Mouse (Mus musculus) MEL (cell line): ENCODE results near the gene Cenpb. TPM values are rescaled to one million over a fixed set of nuclear protein-coding genes. Genes with fewer than 3 reads are reported as not detected.

Experiments used
- DNase-seq: peaks from one replicate; pipeline ENCODE4 v3.0.0; 2011; ENCODE audit warnings: low read depth, low spot score
- H3K27ac ChIP-seq: 2 replicates; pipeline ENCODE4 v1.5.1; 2012; ENCODE audit warnings: low read depth, mild to moderate bottlenecking, control low read depth, low read length, moderate library complexity; ENCODE audit not compliant: control insufficient read depth
- H3K27me3 ChIP-seq, 2 experiments: fragments of 150-350 bp in 1 of 2; sonication (generic) in 1 of 2; 2 replicates each; pipeline ENCODE4 v1.6.1; 2012; ENCODE audit warnings: low read length in 2 of 2, mild to moderate bottlenecking in 2 of 2, improper control_type of control experiment in 1 of 2, moderate library complexity in 1 of 2; ENCODE audit not compliant: insufficient read depth in 2 of 2, control insufficient read depth in 1 of 2
- H3K36me3 ChIP-seq, 2 experiments: 2 replicates each; pipeline ENCODE4 v1.6.1; 2012 to 2014; ENCODE audit warnings: low read length in 2 of 2, improper control_type of control experiment in 1 of 2, inconsistent platforms in 1 of 2, mild to moderate bottlenecking in 1 of 2; ENCODE audit not compliant: insufficient read depth in 2 of 2, control insufficient read depth in 1 of 2
- H3K4me1 ChIP-seq, 2 experiments: fragments of 150-350 bp in 1 of 2; sonication (generic) in 1 of 2; 2 replicates each; pipeline ENCODE4 v1.6.1; 2012; ENCODE audit warnings: low read length in 2 of 2, improper control_type of control experiment in 1 of 2, mild to moderate bottlenecking in 1 of 2; ENCODE audit not compliant: insufficient read depth in 2 of 2, control insufficient read depth in 1 of 2
- H3K4me3 ChIP-seq, 2 experiments: fragments of 150-350 bp in 1 of 2; sonication (generic) in 1 of 2; 2 replicates each; pipeline ENCODE4 v1.5.1; 2012; ENCODE audit warnings: low read depth in 2 of 2, low read length in 2 of 2, mild to moderate bottlenecking in 2 of 2, moderate library complexity in 2 of 2, control low read depth in 1 of 2, improper control_type of control experiment in 1 of 2; ENCODE audit not compliant: control insufficient read depth in 1 of 2, insufficient read depth in 1 of 2
- H3K79me2 ChIP-seq: 2 replicates; pipeline ENCODE4 v1.6.1; 2012; ENCODE audit warnings: mild to moderate bottlenecking, low read length, moderate library complexity; ENCODE audit not compliant: control insufficient read depth, poor library complexity, insufficient read depth
- H3K9ac ChIP-seq: 2 replicates; pipeline ENCODE4 v1.6.1; 2012; ENCODE audit warnings: low read depth, mild to moderate bottlenecking, control low read depth, low read length, moderate library complexity; ENCODE audit not compliant: control insufficient read depth, poor library complexity, severe bottlenecking
- H3K9me3 ChIP-seq: fragments of 150-350 bp; sonication (generic); replicated peaks from 2 replicates; pipeline ENCODE4 v1.6.1; 2012; ENCODE audit warnings: mild to moderate bottlenecking, low read length, improper control_type of control experiment, moderate library complexity; ENCODE audit not compliant: insufficient read depth
- BHLHE40 ChIP-seq: IDR thresholded peaks from 2 replicates; pipeline ENCODE4 v1.6.1; 2012; ENCODE audit warnings: low read depth, mild to moderate bottlenecking, inconsistent platforms, low read length, improper control_type of control experiment, borderline replicate concordance
- CHD2 ChIP-seq: IDR thresholded peaks from 2 replicates; pipeline ENCODE4 v1.6.1; 2011; ENCODE audit warnings: low read length, improper control_type of control experiment
- E2F4 ChIP-seq: IDR thresholded peaks from 2 replicates; pipeline ENCODE4 v1.6.1; 2011; ENCODE audit warnings: low read depth, low read length, improper control_type of control experiment, borderline replicate concordance
- ETS1 ChIP-seq: IDR thresholded peaks from 2 replicates; pipeline ENCODE4 v1.6.1; 2012; ENCODE audit warnings: low read depth, mild to moderate bottlenecking, inconsistent platforms, low read length, improper control_type of control experiment, moderate library complexity
- GATA1 ChIP-seq: IDR thresholded peaks from 2 replicates; pipeline ENCODE4 v1.6.1; 2011; ENCODE audit warnings: low read depth, low read length, improper control_type of control experiment
- HCFC1 ChIP-seq: IDR thresholded peaks from 2 replicates; pipeline ENCODE4 v1.6.1; 2012; ENCODE audit warnings: low read depth, mild to moderate bottlenecking, inconsistent platforms, low read length, improper control_type of control experiment, moderate library complexity
- JUND ChIP-seq: IDR thresholded peaks from 2 replicates; pipeline ENCODE4 v1.6.1; 2011; ENCODE audit warnings: low read depth, mild to moderate bottlenecking, improper control_type of control experiment, low read length
- MAFK ChIP-seq: IDR thresholded peaks from 2 replicates; pipeline ENCODE4 v1.6.1; 2011; ENCODE audit warnings: low read depth, mild to moderate bottlenecking, low read length, improper control_type of control experiment, borderline replicate concordance
- MYB ChIP-seq: IDR thresholded peaks from 2 replicates; pipeline ENCODE4 v1.6.1; 2011; ENCODE audit warnings: mild to moderate bottlenecking, low read depth, low read length, improper control_type of control experiment
- NELFE ChIP-seq: IDR thresholded peaks from 2 replicates; pipeline ENCODE4 v1.6.1; 2011; ENCODE audit warnings: low read depth, low read length, improper control_type of control experiment
- NRF1 ChIP-seq: IDR thresholded peaks from 2 replicates; pipeline ENCODE4 v1.6.1; 2014; ENCODE audit warnings: low read depth, mild to moderate bottlenecking, inconsistent platforms, low read length, improper control_type of control experiment, moderate library complexity; ENCODE audit not compliant: poor library complexity, insufficient read depth, severe bottlenecking
- POLR2A ChIP-seq, 2 experiments: IDR thresholded peaks; 2 replicates each; pipeline ENCODE4 v1.6.1; 2011 to 2012; ENCODE audit warnings: low read length in 2 of 2, mild to moderate bottlenecking in 2 of 2, control low read depth in 1 of 2, improper control_type of control experiment in 1 of 2, low read depth in 1 of 2, moderate library complexity in 1 of 2; ENCODE audit not compliant: control insufficient read depth in 1 of 2, insufficient read depth in 1 of 2, poor library complexity in 1 of 2
- SMC3 ChIP-seq: IDR thresholded peaks from 2 replicates; pipeline ENCODE4 v1.6.1; 2011; ENCODE audit warnings: low read depth, low read length, improper control_type of control experiment
- TAL1 ChIP-seq: IDR thresholded peaks from 2 replicates; pipeline ENCODE4 v1.6.1; 2012; ENCODE audit warnings: mild to moderate bottlenecking, inconsistent platforms, low read length, moderate library complexity, mixed read lengths
- TBP ChIP-seq: IDR thresholded peaks from 2 replicates; pipeline ENCODE4 v1.8.0; 2011; ENCODE audit warnings: low read depth, low read length, improper control_type of control experiment
- USF1 ChIP-seq: IDR thresholded peaks from 2 replicates; pipeline ENCODE4 v1.6.1; 2014; ENCODE audit warnings: low read depth, mild to moderate bottlenecking, inconsistent platforms, low read length, improper control_type of control experiment, moderate library complexity
- ZC3H11A ChIP-seq: IDR thresholded peaks from 2 replicates; pipeline ENCODE4 v1.6.1; 2012; ENCODE audit warnings: low read depth, mild to moderate bottlenecking, inconsistent platforms, low read length, improper control_type of control experiment
- ZKSCAN1 ChIP-seq: IDR thresholded peaks from 2 replicates; pipeline ENCODE4 v1.6.1; 2012; ENCODE audit warnings: low read depth, mild to moderate bottlenecking, inconsistent platforms, low read length, improper control_type of control experiment, moderate library complexity
- polyA plus RNA-seq, 2 experiments: library from polyadenylated mRNA; stranded (reverse) in 1 of 2; unstranded in 1 of 2; fragments of >175 nt in 1 of 2; fragments of >200 nt in 1 of 2; gene quantifications; 2 replicates each; pipeline versions ENCODE4 v1.2.1 to v1.2.4; 2012; ENCODE audit warnings: low replicate concordance in 2 of 2, low read depth in 1 of 2; ENCODE audit not compliant: insufficient read length in 2 of 2, insufficient read depth in 1 of 2, missing spikeins in 1 of 2
- total RNA-seq: library from RNA; depleted of rRNA; stranded (reverse); fragments of 300-350 nt; gene quantifications from 2 replicates; pipeline ENCODE4 v1.2.3, GENCODE M21; 2012

Cenpb gene
- total and polyA plus RNA-seq, 3 experiments: 24.3 to 34.9 TPM; not detected in 1

DNA sequence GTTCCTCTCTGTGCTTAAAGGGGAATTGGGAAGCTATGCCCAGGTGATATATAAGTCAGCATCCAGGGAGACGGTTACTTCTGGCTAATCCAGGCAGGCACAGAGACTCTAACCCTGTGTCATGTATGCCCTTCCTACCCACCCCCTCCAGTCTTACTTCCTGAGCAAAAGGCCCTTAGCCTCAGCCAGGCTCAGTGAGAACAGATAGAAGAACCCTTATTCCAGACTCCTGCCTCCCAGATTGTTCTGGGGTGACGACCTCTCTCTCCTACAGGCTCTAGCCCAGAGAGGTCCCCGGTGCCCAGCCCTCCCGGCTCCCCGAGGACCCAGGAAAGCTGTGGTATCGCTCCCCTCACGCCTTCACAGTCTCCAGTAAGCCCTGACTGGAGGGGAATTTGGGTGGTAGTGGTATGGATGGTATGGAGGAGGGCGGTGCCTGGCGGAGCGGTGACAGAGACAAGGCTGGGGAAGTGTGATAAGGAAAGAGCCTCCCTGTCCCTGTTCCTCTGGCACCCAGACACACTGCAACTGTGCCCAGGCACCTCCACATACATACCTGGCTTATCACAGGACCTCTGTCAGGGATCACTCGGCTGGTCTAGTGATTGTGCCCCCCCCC, 44.2 kb downstream of the Cenpb start (continued):
- no peak for TF ChIP-seq POLR2A (IDR thresholded peaks at IDR 0.05; ENCODE audit: control insufficient read depth in 1 of 2, insufficient read depth in 1 of 2, low read depth in 1 of 2, low read length in 2 of 2, poor library complexity in 1 of 2)
- TF ChIP-seq ETS1: peak; percentile 58
- TF ChIP-seq TAL1: peak; percentile 91
- TF ChIP-seq GATA1: peak; percentile 79
- TF ChIP-seq NRF1: no peak
- no peak for TF ChIP-seq HCFC1
- no peak for TF ChIP-seq MAFK

DNA sequence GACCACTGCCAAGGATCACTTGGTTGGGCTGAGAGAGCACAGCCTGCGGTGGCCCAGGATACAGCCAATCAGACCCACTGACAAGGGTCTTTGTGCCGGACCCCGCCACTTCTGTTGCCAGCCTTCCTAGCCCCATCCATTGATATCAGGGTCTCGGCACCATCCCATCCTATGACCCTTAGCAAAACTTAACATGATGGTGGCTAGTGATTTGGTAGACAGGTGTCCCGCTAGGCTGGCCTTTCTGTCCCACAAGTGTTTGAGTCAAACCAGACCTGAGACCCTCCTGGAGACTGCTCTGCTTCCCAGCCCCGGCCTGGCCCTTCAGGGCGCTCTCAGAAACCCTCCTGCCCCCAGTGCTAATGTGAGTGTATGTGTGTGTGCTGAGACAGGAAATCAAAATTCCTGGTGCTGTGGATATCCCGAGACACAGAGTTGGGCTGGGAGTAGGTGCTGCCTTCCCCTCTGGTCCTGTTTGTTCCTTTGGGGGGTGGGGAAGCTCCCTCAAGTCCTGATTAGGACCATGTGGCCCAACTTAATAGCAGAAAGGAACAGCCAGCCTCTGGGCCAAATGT, 45.0 kb downstream of the Cenpb start:
- Histone ChIP-seq H3K9ac (no peak overlapping the region), H3K27ac (no peak overlapping the region), H3K79me2 (no peaks in the 10 kb centered on the region), H3K27me3 (no peaks in the 10 kb centered on the region), H3K4me3 (no peak overlapping the region), H3K4me1 (peaks cover 12 to 17% of the 10 kb centered on the region in 2 experiments), H3K36me3 (peaks cover 0 to 7% of the 10 kb centered on the region in 2 experiments; a peak in 2 of 4 replicates), H3K9me3 (no peaks in the 10 kb centered on the region)
- DNase-seq: no peak
- TF ChIP-seq ZC3H11A (no peak), HCFC1 (no peak), MYB (no peak), BHLHE40 (no peak), TBP (no peak), JUND (no peak), CHD2 (no peak), USF1 (no peak), ZKSCAN1 (no peak), E2F4 (no peak)

DNA sequence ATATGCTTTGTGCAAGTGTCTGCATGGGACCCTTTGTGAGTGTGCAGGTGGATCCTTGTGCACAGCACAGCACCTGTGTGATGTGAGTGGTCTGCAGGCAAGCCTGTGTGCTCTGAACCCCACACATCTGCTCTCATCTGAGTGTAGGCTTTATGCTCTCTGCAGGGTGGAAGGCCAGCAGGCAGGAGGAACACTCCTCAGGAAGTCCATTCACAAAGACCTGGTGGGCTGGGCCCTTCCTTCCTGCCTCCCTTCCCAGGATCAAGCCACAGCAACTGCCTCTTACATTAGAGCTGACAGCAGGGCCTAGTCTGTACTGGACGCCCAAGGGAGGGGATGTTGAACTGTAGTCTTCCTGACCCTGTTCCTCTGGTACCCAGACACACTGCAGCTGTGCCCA, 45.5 kb downstream of the Cenpb start:
- no peaks in the 10 kb centered on the region for H3K9me3 ChIP-seq
- H3K27ac ChIP-seq: no peak overlapping the region
- H3K4me3 ChIP-seq: no peak overlapping the region
- no peak for TF ChIP-seq SMC3
- TF ChIP-seq BHLHE40: no peak
- TF ChIP-seq NELFE: no peak
- TF ChIP-seq HCFC1: no peak
- no peaks in the 10 kb centered on the region for H3K27me3 ChIP-seq
- no peaks in the 10 kb centered on the region for H3K79me2 ChIP-seq
- H3K36me3 ChIP-seq: peaks cover 0 to 9% of the 10 kb centered on the region in 2 experiments; a peak in 2 of 4 replicates
- peaks cover 15 to 22% of the 10 kb centered on the region in 2 experiments for H3K4me1 ChIP-seq
- H3K9ac ChIP-seq: no peak overlapping the region
- no peak for DNase-seq
